Mouse (Mus musculus) embryonic fibroblast, embryonic 13.5 days (primary cell): Measurements from ENCODE around the gene Ksr1.

Experiments
- CTCF ChIP-seq: IDR thresholded peaks from 2 replicates; pipeline ENCODE4 v1.5.1; 2011; ENCODE audit warnings: mild to moderate bottlenecking, control low read depth, low read length, moderate library complexity, borderline replicate concordance; ENCODE audit not compliant: insufficient read depth
- POLR2A ChIP-seq: IDR thresholded peaks from 2 replicates; pipeline ENCODE4 v1.6.1; 2011; ENCODE audit warnings: low read depth, mild to moderate bottlenecking, control low read depth, low read length, moderate library complexity

DNA sequence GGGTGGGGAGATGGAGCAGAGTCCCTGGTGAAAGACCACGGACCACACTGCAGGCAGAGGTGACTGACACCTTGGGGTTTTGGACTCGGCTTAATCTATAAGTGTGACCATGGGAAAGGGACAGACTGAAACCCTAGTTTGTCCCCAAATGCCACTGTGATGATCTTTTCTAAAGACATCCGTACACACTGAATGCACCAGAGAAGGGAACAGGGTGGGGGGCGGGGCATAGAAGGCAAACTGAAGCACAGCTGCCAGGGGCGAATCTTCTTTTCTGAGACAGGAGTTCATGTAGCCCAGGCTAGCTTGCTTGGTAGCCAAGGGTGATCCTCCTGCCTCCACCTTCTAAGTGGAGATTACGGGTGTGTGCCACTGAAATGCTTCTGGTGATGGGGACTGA lies 122.5 kb downstream of the Ksr1 start:
- TF ChIP-seq CTCF (no peak), POLR2A (no peak)
